Mouse (Mus musculus) MEL (cell line): ENCODE data around the gene Gm4846. TPM values are rescaled to one million over a fixed set of nuclear protein-coding genes. Genes with fewer than 3 reads are reported as not detected.

ENCODE experiments used
- DNase-seq: peaks from one replicate; pipeline ENCODE4 v3.0.0; 2011; ENCODE audit warnings: low read depth, low spot score
- H3K27ac ChIP-seq: 2 replicates; pipeline ENCODE4 v1.5.1; 2012; ENCODE audit warnings: low read depth, mild to moderate bottlenecking, control low read depth, low read length, moderate library complexity; ENCODE audit not compliant: control insufficient read depth
- H3K27me3 ChIP-seq, 2 experiments: fragments of 150-350 bp in 1 of 2; sonication (generic) in 1 of 2; 2 replicates each; pipeline ENCODE4 v1.6.1; 2012; ENCODE audit warnings: low read length in 2 of 2, mild to moderate bottlenecking in 2 of 2, improper control_type of control experiment in 1 of 2, moderate library complexity in 1 of 2; ENCODE audit not compliant: insufficient read depth in 2 of 2, control insufficient read depth in 1 of 2
- H3K36me3 ChIP-seq, 2 experiments: 2 replicates each; pipeline ENCODE4 v1.6.1; 2012 to 2014; ENCODE audit warnings: low read length in 2 of 2, improper control_type of control experiment in 1 of 2, inconsistent platforms in 1 of 2, mild to moderate bottlenecking in 1 of 2; ENCODE audit not compliant: insufficient read depth in 2 of 2, control insufficient read depth in 1 of 2
- H3K4me1 ChIP-seq, 2 experiments: fragments of 150-350 bp in 1 of 2; sonication (generic) in 1 of 2; 2 replicates each; pipeline ENCODE4 v1.6.1; 2012; ENCODE audit warnings: low read length in 2 of 2, improper control_type of control experiment in 1 of 2, mild to moderate bottlenecking in 1 of 2; ENCODE audit not compliant: insufficient read depth in 2 of 2, control insufficient read depth in 1 of 2
- H3K4me3 ChIP-seq, 2 experiments: fragments of 150-350 bp in 1 of 2; sonication (generic) in 1 of 2; 2 replicates each; pipeline ENCODE4 v1.5.1; 2012; ENCODE audit warnings: low read depth in 2 of 2, low read length in 2 of 2, mild to moderate bottlenecking in 2 of 2, moderate library complexity in 2 of 2, control low read depth in 1 of 2, improper control_type of control experiment in 1 of 2; ENCODE audit not compliant: control insufficient read depth in 1 of 2, insufficient read depth in 1 of 2
- H3K79me2 ChIP-seq: 2 replicates; pipeline ENCODE4 v1.6.1; 2012; ENCODE audit warnings: mild to moderate bottlenecking, low read length, moderate library complexity; ENCODE audit not compliant: control insufficient read depth, poor library complexity, insufficient read depth
- H3K9ac ChIP-seq: 2 replicates; pipeline ENCODE4 v1.6.1; 2012; ENCODE audit warnings: low read depth, mild to moderate bottlenecking, control low read depth, low read length, moderate library complexity; ENCODE audit not compliant: control insufficient read depth, poor library complexity, severe bottlenecking
- H3K9me3 ChIP-seq: fragments of 150-350 bp; sonication (generic); replicated peaks from 2 replicates; pipeline ENCODE4 v1.6.1; 2012; ENCODE audit warnings: mild to moderate bottlenecking, low read length, improper control_type of control experiment, moderate library complexity; ENCODE audit not compliant: insufficient read depth
- CHD2 ChIP-seq: IDR thresholded peaks from 2 replicates; pipeline ENCODE4 v1.6.1; 2011; ENCODE audit warnings: low read length, improper control_type of control experiment
- E2F4 ChIP-seq: IDR thresholded peaks from 2 replicates; pipeline ENCODE4 v1.6.1; 2011; ENCODE audit warnings: low read depth, low read length, improper control_type of control experiment, borderline replicate concordance
- EP300 ChIP-seq, 2 experiments: IDR thresholded peaks; 2 replicates each; pipeline ENCODE4 v1.6.1; 2011; ENCODE audit warnings: improper control_type of control experiment in 2 of 2, low read length in 2 of 2, low read depth in 1 of 2, mild to moderate bottlenecking in 1 of 2
- GABPA ChIP-seq: IDR thresholded peaks from 2 replicates; pipeline ENCODE4 v1.6.1; 2012; ENCODE audit warnings: low read depth, mild to moderate bottlenecking, inconsistent platforms, low read length, improper control_type of control experiment, moderate library complexity
- HCFC1 ChIP-seq: IDR thresholded peaks from 2 replicates; pipeline ENCODE4 v1.6.1; 2012; ENCODE audit warnings: low read depth, mild to moderate bottlenecking, inconsistent platforms, low read length, improper control_type of control experiment, moderate library complexity
- KAT2A ChIP-seq: conservative IDR thresholded peaks from 2 replicates; pipeline ENCODE4 v1.6.1; 2012; ENCODE audit warnings: low read depth, low read length, improper control_type of control experiment, inconsistent platforms
- MAX ChIP-seq: IDR thresholded peaks from 2 replicates; pipeline ENCODE4 v1.6.1; 2011; ENCODE audit warnings: low read length, improper control_type of control experiment
- MAZ ChIP-seq: IDR thresholded peaks from 2 replicates; pipeline ENCODE4 v1.6.1; 2012; ENCODE audit warnings: low read depth, mild to moderate bottlenecking, inconsistent platforms, low read length, improper control_type of control experiment
- NELFE ChIP-seq: IDR thresholded peaks from 2 replicates; pipeline ENCODE4 v1.6.1; 2011; ENCODE audit warnings: low read depth, low read length, improper control_type of control experiment
- POLR2A ChIP-seq, 2 experiments: IDR thresholded peaks; 2 replicates each; pipeline ENCODE4 v1.6.1; 2011 to 2012; ENCODE audit warnings: low read length in 2 of 2, mild to moderate bottlenecking in 2 of 2, control low read depth in 1 of 2, improper control_type of control experiment in 1 of 2, low read depth in 1 of 2, moderate library complexity in 1 of 2; ENCODE audit not compliant: control insufficient read depth in 1 of 2, insufficient read depth in 1 of 2, poor library complexity in 1 of 2
- RAD21 ChIP-seq: IDR thresholded peaks from 2 replicates; pipeline ENCODE4 v1.6.1; 2011; ENCODE audit warnings: mild to moderate bottlenecking, low read depth, low read length, improper control_type of control experiment
- SIN3A ChIP-seq: IDR thresholded peaks from 2 replicates; pipeline ENCODE4 v1.6.1; 2012; ENCODE audit warnings: low read length, improper control_type of control experiment, inconsistent platforms
- TAL1 ChIP-seq: IDR thresholded peaks from 2 replicates; pipeline ENCODE4 v1.6.1; 2012; ENCODE audit warnings: mild to moderate bottlenecking, inconsistent platforms, low read length, moderate library complexity, mixed read lengths
- TBP ChIP-seq: IDR thresholded peaks from 2 replicates; pipeline ENCODE4 v1.8.0; 2011; ENCODE audit warnings: low read depth, low read length, improper control_type of control experiment
- UBTF ChIP-seq: IDR thresholded peaks from 2 replicates; pipeline ENCODE4 v1.6.1; 2012; ENCODE audit warnings: low read depth, mild to moderate bottlenecking, inconsistent platforms, low read length, improper control_type of control experiment, moderate library complexity, borderline replicate concordance; ENCODE audit not compliant: insufficient read depth
- USF2 ChIP-seq, 2 experiments: IDR thresholded peaks; 2 replicates each; pipeline ENCODE4 v1.6.1; 2011 to 2012; ENCODE audit warnings: improper control_type of control experiment in 2 of 2, low read length in 2 of 2, borderline replicate concordance in 1 of 2, inconsistent platforms in 1 of 2, low read depth in 1 of 2, mild to moderate bottlenecking in 1 of 2; ENCODE audit not compliant: insufficient read depth in 1 of 2
- ZC3H11A ChIP-seq: IDR thresholded peaks from 2 replicates; pipeline ENCODE4 v1.6.1; 2012; ENCODE audit warnings: low read depth, mild to moderate bottlenecking, inconsistent platforms, low read length, improper control_type of control experiment
- ZKSCAN1 ChIP-seq: IDR thresholded peaks from 2 replicates; pipeline ENCODE4 v1.6.1; 2012; ENCODE audit warnings: low read depth, mild to moderate bottlenecking, inconsistent platforms, low read length, improper control_type of control experiment, moderate library complexity
- ZNF384 ChIP-seq: IDR thresholded peaks from 2 replicates; pipeline ENCODE4 v1.6.1; 2012; ENCODE audit warnings: low read depth, mild to moderate bottlenecking, inconsistent platforms, low read length, improper control_type of control experiment
- polyA plus RNA-seq, 2 experiments: library from polyadenylated mRNA; stranded (reverse) in 1 of 2; unstranded in 1 of 2; fragments of >175 nt in 1 of 2; fragments of >200 nt in 1 of 2; gene quantifications; 2 replicates each; pipeline versions ENCODE4 v1.2.1 to v1.2.4; 2012; ENCODE audit warnings: low replicate concordance in 2 of 2, low read depth in 1 of 2; ENCODE audit not compliant: insufficient read length in 2 of 2, insufficient read depth in 1 of 2, missing spikeins in 1 of 2
- total RNA-seq: library from RNA; depleted of rRNA; stranded (reverse); fragments of 300-350 nt; gene quantifications from 2 replicates; pipeline ENCODE4 v1.2.3, GENCODE M21; 2012

Gm4846 gene
- total and polyA plus RNA-seq, 3 experiments = not detected

DNA sequence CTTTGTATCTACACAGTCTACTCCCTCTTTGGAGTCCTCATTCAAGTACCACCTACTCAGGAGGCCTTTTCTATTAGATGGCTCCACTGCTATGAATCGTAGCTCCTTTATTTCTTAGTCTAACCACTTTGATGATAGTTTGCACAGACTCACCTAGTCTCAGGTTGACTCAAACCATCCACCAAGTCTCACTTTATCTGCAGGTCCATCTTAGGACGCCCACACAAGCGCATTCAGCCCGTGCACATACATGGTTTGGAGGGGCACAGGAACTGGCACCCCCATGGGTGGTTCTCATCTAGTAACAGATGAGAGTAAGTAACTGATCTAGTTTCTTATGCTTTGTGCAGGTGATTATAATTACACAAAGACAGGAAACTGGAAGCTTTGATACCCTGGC lies 34.8 kb downstream of the Gm4846 start:
- Histone ChIP-seq H3K36me3 (peaks cover 0 to 3% of the 10 kb centered on the region in 2 experiments; a peak in 1 of 4 replicates), H3K9ac (no peak overlapping the region), H3K9me3 (no peaks in the 10 kb centered on the region), H3K4me1 (0 out of 4 replicates have a peak, but pooled peaks cover 0 to 4% of the 10 kb centered on the region in 2 experiments), H3K27me3 (no peaks in the 10 kb centered on the region; a peak in 1 of 4 replicates), H3K27ac (no peak overlapping the region), H3K4me3 (no peak overlapping the region), H3K79me2 (no peaks in the 10 kb centered on the region)
- TF ChIP-seq KAT2A (no peak), TBP (no peak), EP300 (IDR thresholded peaks at IDR 0.05; ENCODE audit: low read depth in 1 of 2, low read length in 2 of 2) (no peak), HCFC1 (no peak), ZNF384 (no peak), GABPA (no peak), E2F4 (no peak), ZC3H11A (no peak), MAZ (no peak), UBTF (no peak), TAL1 (no peak)
- DNase-seq = no peak

DNA sequence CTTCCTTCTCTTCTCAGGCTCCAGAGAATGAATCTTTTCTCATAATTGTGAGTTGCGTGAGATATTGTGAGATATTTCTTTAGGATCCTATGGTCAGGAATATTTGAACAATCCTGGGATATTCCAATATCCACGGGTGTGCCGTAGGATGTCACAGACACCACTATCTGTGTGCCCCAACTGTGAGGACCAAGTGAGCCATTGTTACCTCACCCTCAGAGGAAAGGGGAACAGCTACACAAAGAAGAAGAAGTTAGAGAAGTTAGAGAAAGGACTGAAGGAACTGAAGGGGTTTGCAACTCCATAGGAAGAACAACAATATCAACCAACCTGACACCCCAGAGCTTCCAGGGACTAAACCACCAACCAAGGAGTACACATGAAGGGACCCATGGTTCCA lies 55.4 kb downstream of the Gm4846 start:
- TF ChIP-seq MAZ = no peak
- TF ChIP-seq NELFE = no peak
- no peak for TF ChIP-seq ZC3H11A
- TF ChIP-seq, all 39 proteins: peak for 0
- H3K9ac ChIP-seq = no peak overlapping the region
- H3K79me2 ChIP-seq = no peaks in the 10 kb centered on the region
- H3K4me1 ChIP-seq = no peaks in the 10 kb centered on the region
- H3K36me3 ChIP-seq = no peaks in the 10 kb centered on the region
- no peak overlapping the region for H3K27ac ChIP-seq
- DNase-seq = no peak
- H3K4me3 ChIP-seq = no peak overlapping the region
- H3K27me3 ChIP-seq = no peaks in the 10 kb centered on the region
- H3K9me3 ChIP-seq = no peaks in the 10 kb centered on the region

DNA sequence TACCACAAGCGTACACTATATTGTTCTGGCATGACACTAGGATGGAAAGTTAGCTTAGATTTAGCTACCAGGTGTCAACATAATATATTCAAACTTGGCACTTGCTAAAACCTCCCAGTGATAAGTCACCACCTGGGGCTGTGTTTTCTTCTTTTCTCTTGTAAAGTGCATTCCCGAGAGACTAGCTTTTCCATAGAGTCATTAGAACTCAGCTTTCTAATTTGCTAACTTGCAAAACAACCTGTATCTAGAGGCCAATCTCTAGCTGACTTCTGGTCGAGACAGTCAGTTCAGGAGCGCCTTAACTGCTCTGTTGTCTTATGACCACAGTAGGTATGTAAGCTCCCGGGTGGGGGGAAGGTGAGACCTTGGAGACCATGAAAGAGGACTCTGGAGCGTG lies 58.0 kb downstream of the Gm4846 start:
- H3K27ac ChIP-seq = no peak overlapping the region
- TF ChIP-seq USF2 (IDR thresholded peaks at IDR 0.05; ENCODE audit: borderline replicate concordance in 1 of 2, insufficient read depth in 1 of 2, low read depth in 1 of 2, low read length in 2 of 2) (no peak), POLR2A (IDR thresholded peaks at IDR 0.05; ENCODE audit: control insufficient read depth in 1 of 2, insufficient read depth in 1 of 2, low read depth in 1 of 2, low read length in 2 of 2, poor library complexity in 1 of 2) (no peak), TAL1 (no peak), CHD2 (no peak), ZKSCAN1 (no peak), MAX (no peak), SIN3A (no peak), EP300 (IDR thresholded peaks at IDR 0.05; ENCODE audit: low read depth in 1 of 2, low read length in 2 of 2) (no peak), RAD21 (no peak)
- DNase-seq = no peak
- no peak overlapping the region for H3K4me3 ChIP-seq
- no peaks in the 10 kb centered on the region for H3K27me3 ChIP-seq
- no peaks in the 10 kb centered on the region for H3K9me3 ChIP-seq
- H3K79me2 ChIP-seq = no peaks in the 10 kb centered on the region
- no peak overlapping the region for H3K9ac ChIP-seq
- no peaks in the 10 kb centered on the region for H3K4me1 ChIP-seq
- no peaks in the 10 kb centered on the region for H3K36me3 ChIP-seq
